In genomic region chr15:25865605-25866004, GRCm38 (mm10) we compare ENCODE assay signal across 14 mouse cellular contexts.
"Had no signal": no experiment of that assay in that cellular context is flagged by ENCODE, and none has a peak within 500 bp of the region (broad histone marks: within the 10 kb centered on the region; RNA-seq: fewer than 3 reads in every experiment).

No protein-coding gene starts in this region.

- H3K4me3 ChIP-seq: intestine, embryonic 15.5 days; kidney, embryonic 15.5 days; layer of hippocampus, adult 2 months; limb, embryonic 10.5 days; liver, embryonic 13.5 days; myocyte; neural tube, embryonic 12.5 days; stomach, embryonic 15.5 days had no signal

- H3K9me3 ChIP-seq: intestine, embryonic 15.5 days; kidney, embryonic 15.5 days; limb, embryonic 10.5 days; liver, embryonic 13.5 days; neural tube, embryonic 12.5 days; stomach, embryonic 15.5 days had no signal

- H3K27ac ChIP-seq: intestine, embryonic 15.5 days; kidney, embryonic 15.5 days; layer of hippocampus, adult 2 months; limb, embryonic 10.5 days; liver, embryonic 13.5 days; neural tube, embryonic 12.5 days; stomach, embryonic 15.5 days had no signal

- DNase-seq: liver, embryonic 13.5 days; lung, adult 2 months; lung, postnatal 36 days; midbrain, embryonic 14.5 days; right cerebral cortex, postnatal 25 days; thymus, adult 2 months; thymus, postnatal 25 days had no signal

- H3K9ac ChIP-seq: intestine, embryonic 15.5 days; kidney, embryonic 15.5 days; liver, embryonic 13.5 days; neural tube, embryonic 12.5 days; stomach, embryonic 15.5 days had no signal

- H3K4me2 ChIP-seq: intestine, embryonic 15.5 days; kidney, embryonic 15.5 days; liver, embryonic 13.5 days; neural tube, embryonic 12.5 days; stomach, embryonic 15.5 days had no signal

- ATAC-seq: intestine, embryonic 15.5 days had no signal

- H3K27me3 ChIP-seq: intestine, embryonic 15.5 days; kidney, embryonic 15.5 days; liver, embryonic 13.5 days; neural tube, embryonic 12.5 days; stomach, embryonic 15.5 days had no signal

- H3K4me1 ChIP-seq: intestine, embryonic 15.5 days; limb, embryonic 10.5 days; liver, embryonic 13.5 days; neural tube, embryonic 12.5 days; stomach, embryonic 15.5 days had no signal

- H3K36me3 ChIP-seq: intestine, embryonic 15.5 days; kidney, embryonic 15.5 days; limb, embryonic 10.5 days; liver, embryonic 13.5 days; neural tube, embryonic 12.5 days; stomach, embryonic 15.5 days had no signal
